Mouse (Mus musculus): ENCODE data around the gene Cox17. TPM values are rescaled to one million over a fixed set of nuclear protein-coding genes. Genes with fewer than 3 reads are reported as not detected.

Cox17 gene
- 331 and 350 TPM in 2 replicates for polyA plus RNA-seq (2015; fragmentation: Nextera tagmentation; extraction: Ambion mirVana)

DNA sequence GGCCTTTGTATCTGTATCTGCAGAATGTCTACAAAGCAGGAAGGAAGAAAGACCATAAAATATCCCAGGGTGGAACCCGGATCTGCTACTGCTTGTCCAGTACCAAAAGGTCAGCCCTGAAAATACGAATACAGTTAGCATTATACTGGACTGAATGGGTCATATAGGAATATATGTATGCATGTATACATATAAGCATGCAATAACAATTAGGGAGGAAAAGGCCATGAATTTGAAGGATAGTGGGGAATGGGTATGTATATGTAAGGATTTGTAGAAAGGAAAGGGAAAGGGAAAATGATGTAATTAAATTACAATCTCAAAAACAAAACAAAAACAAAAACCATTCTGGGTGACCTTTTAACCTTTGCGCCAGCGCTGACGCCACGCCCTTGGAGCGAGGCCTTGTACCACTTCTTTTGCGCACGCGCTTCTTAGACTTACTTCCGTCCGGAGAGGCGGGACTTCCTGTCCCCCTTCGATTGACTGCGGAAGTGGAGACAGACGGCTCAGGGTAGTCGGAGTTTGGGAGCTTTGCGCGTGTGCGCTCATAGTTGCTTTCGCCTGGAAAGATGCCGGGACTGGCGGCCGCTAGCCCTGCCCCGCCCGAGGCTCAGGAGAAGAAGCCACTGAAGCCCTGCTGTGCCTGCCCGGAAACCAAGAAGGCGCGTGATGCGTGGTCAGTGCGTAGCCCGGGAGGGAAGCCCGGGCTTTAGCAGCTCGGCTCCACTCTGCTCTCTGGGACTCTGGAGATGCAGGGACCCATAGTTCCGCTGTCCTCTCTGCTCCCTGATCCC, at the start of gene Cox17, which contains the start of gene Gm21987:
Cox17 (plus strand) TSS at position 463 of the 797 bp plus-strand sequence.
Gm21987 (plus strand) TSS at position 512 of the 797 bp plus-strand sequence.
- 1% methylated on average over 35 of the region's 35 CpGs for WGBS (ENCODE audit: insufficient replicate concordance)
- Histone ChIP-seq H3K9ac (peak within 1 kb of the TSS; percentile 93), H3K9me3 (replicated peaks) (no peaks in the 10 kb centered on the region), H3K27me3 (peaks cover 3% of the 10 kb centered on the region; the same call in 1 of the 2 replicates), H3K36me3 (peaks cover 27% of the 10 kb centered on the region), H3K4me2 (peak within 1 kb of the TSS; percentile 88), H3K27ac (peak within 1 kb of the TSS; percentile 96), H3K4me1 (replicated peaks) (peaks cover 63% of the 10 kb centered on the region), H3K4me3 (replicated peaks) (peak within 1 kb of the TSS; percentile 89)
- peak; percentile 89 for DNase-seq
- peak; percentile 95 for ATAC-seq (ENCODE audit: low read depth)

DNA sequence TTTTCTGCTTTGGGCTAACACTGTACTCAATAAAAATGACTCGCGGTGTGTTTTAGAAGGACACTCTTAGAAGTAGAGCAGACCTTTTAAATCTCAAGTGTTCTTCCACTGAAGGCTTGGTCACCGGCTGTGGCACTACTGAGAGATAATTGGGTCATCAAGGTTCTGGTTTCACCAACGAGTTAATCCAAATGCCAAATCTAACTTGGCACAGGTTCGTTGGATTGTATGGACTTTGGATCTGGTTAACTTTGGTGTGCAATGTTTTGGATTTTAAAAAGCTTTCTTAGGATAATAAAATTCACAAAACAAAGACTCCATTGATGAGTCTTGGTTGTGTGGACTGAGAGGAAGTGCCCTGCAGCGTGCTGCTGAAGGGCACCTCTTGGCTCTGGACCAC, 48.4 kb upstream of the Cox17 start:
- DNase-seq = no peak
- WGBS (ENCODE audit: insufficient replicate concordance) = 66% methylated on average over 6 of the region's 6 CpGs

GRCm38 (mm10) chr16:38302367-38302766, 44.4 kb upstream of the Cox17 start:
- H3K4me2 ChIP-seq = no peak overlapping the region
- no peak overlapping the region for H3K27ac ChIP-seq
- peaks cover 8% of the 10 kb centered on the region; the same call in 1 of the 2 replicates for H3K4me1 ChIP-seq (replicated peaks)
- ATAC-seq (ENCODE audit: low read depth) = no peak
- DNase-seq = no peak
- WGBS (ENCODE audit: insufficient replicate concordance) = 74% methylated on average over 13 of the region's 13 CpGs
- no peaks in the 10 kb centered on the region for H3K36me3 ChIP-seq
- no peak overlapping the region for H3K4me3 ChIP-seq (replicated peaks)
- H3K27me3 ChIP-seq = no peaks in the 10 kb centered on the region
- H3K9me3 ChIP-seq (replicated peaks) = no peaks in the 10 kb centered on the region
- no peak overlapping the region for H3K9ac ChIP-seq

More for the DNA sequence above, 48.4 kb upstream of the Cox17 start:
- H3K36me3 ChIP-seq = no peaks in the 10 kb centered on the region
- no peak overlapping the region for H3K4me2 ChIP-seq
- H3K4me1 ChIP-seq (replicated peaks) = 0 out of 2 replicates have a peak, but pooled peaks cover 3% of the 10 kb centered on the region
- H3K9me3 ChIP-seq (replicated peaks) = no peaks in the 10 kb centered on the region
- no peak overlapping the region for H3K27ac ChIP-seq
- no peak overlapping the region for H3K4me3 ChIP-seq (replicated peaks)
- ATAC-seq (ENCODE audit: low read depth) = no peak
- H3K27me3 ChIP-seq = no peaks in the 10 kb centered on the region
- no peak overlapping the region for H3K9ac ChIP-seq

DNA sequence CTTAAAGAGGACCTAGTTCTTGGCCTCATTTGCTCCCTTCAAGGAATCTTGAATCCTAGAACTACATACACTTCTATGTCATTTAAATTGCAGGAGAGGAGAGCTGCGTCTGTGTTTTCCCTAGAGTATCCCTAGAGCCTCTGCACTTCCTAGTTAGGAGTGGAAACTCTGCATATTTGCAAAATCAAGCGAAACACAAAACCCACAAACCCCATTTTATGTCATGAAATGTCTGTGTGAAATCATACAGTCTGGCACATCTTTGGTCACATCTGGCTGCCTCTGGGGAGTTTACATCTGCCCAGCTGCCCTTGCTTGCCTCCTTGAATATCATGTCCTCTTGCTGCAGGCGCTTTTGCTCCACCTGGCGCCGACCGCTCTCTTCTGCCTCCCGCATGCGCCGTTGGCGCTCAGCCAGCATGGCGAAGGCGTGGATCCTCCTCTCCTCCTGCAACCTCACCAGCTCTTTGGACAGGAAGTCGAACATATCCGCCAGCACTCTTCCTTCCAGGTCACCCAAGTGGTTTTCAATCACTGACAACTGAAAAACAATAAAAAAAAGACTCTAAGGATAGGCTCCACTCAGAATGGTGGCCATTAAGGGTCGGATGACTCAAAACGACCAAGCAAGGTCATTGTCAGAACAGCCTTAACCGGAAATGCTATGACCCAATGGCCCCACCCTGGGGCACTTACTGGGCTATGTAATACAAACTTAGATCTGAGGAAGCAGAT, 42.2 kb upstream of the Cox17 start:
- Histone ChIP-seq H3K27me3 (no peaks in the 10 kb centered on the region), H3K27ac (no peak overlapping the region), H3K4me2 (no peak overlapping the region), H3K4me3 (replicated peaks) (no peak overlapping the region), H3K9me3 (replicated peaks) (no peaks in the 10 kb centered on the region), H3K36me3 (no peaks in the 10 kb centered on the region), H3K4me1 (replicated peaks) (peaks cover 8% of the 10 kb centered on the region; the same call in 1 of the 2 replicates), H3K9ac (no peak overlapping the region)
- DNase-seq (no peak), ATAC-seq (ENCODE audit: low read depth) (no peak)
- WGBS (ENCODE audit: insufficient replicate concordance) = 70% methylated on average over 17 of the region's 17 CpGs

- peak; percentile 13 for DNase-seq
These were observed 40.1 kb upstream of the Cox17 start for GRCm38 (mm10) chr16:38306571-38307220.

GRCm38 (mm10) chr16:38307221-38307605, 39.6 kb upstream of the Cox17 start:
- Histone ChIP-seq H3K9me3 (replicated peaks) (no peaks in the 10 kb centered on the region), H3K4me1 (replicated peaks) (peaks cover 8% of the 10 kb centered on the region; the same call in 1 of the 2 replicates), H3K9ac (no peak overlapping the region), H3K27me3 (no peaks in the 10 kb centered on the region), H3K27ac (no peak overlapping the region), H3K4me2 (no peak overlapping the region), H3K36me3 (no peaks in the 10 kb centered on the region), H3K4me3 (replicated peaks) (no peak overlapping the region)
- no peak for DNase-seq
- ATAC-seq (ENCODE audit: low read depth) = no peak
- 65% methylated on average over 5 of the region's 5 CpGs for WGBS (ENCODE audit: insufficient replicate concordance)

More at GRCm38 (mm10) chr16:38306571-38307220, 40.1 kb upstream of the Cox17 start:
- Histone ChIP-seq H3K4me2 (no peak overlapping the region), H3K4me1 (replicated peaks) (peaks cover 8% of the 10 kb centered on the region; the same call in 1 of the 2 replicates), H3K9ac (no peak overlapping the region), H3K36me3 (no peaks in the 10 kb centered on the region), H3K4me3 (replicated peaks) (no peak overlapping the region), H3K27me3 (no peaks in the 10 kb centered on the region), H3K9me3 (replicated peaks) (no peaks in the 10 kb centered on the region), H3K27ac (no peak overlapping the region)
- 42% methylated on average over 18 of the region's 18 CpGs for WGBS (ENCODE audit: insufficient replicate concordance)
- ATAC-seq (ENCODE audit: low read depth) = no peak

GRCm38 (mm10) chr16:38307651-38308050, 39.1 kb upstream of the Cox17 start:
- H3K9me3 ChIP-seq (replicated peaks) = no peaks in the 10 kb centered on the region
- 39% methylated on average over 7 of the region's 7 CpGs for WGBS (ENCODE audit: insufficient replicate concordance)
- H3K27ac ChIP-seq = no peak overlapping the region
- H3K36me3 ChIP-seq = no peaks in the 10 kb centered on the region
- DNase-seq = no peak
- no peak overlapping the region for H3K4me2 ChIP-seq
- no peak overlapping the region for H3K4me3 ChIP-seq (replicated peaks)
- no peak overlapping the region for H3K9ac ChIP-seq
- H3K27me3 ChIP-seq = no peaks in the 10 kb centered on the region
- ATAC-seq (ENCODE audit: low read depth) = no peak
- peaks cover 8% of the 10 kb centered on the region; the same call in 1 of the 2 replicates for H3K4me1 ChIP-seq (replicated peaks)

DNA sequence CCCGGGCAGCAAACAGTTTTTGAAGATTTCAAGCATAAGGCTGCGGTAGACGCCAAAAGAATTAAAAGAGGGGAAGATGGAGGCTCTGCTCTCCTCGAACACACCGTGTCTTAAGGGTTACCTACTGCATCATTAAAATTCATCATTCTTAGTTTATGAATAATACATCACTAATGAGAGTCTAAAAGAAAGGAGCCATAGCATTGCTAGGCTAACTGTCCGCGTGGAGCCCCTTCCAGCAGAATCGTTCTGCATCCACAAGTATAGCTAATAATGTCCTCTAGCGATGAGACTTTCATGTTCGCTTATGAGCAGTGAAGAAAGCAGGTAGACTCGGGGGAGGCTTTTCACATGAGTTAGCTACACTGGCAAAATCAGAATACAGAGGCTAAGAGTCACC, 38.6 kb upstream of the Cox17 start:
- H3K4me3 ChIP-seq (replicated peaks) = no peak overlapping the region
- H3K4me1 ChIP-seq (replicated peaks) = peaks cover 8% of the 10 kb centered on the region; the same call in 1 of the 2 replicates
- H3K27ac ChIP-seq = no peak overlapping the region
- no peaks in the 10 kb centered on the region for H3K27me3 ChIP-seq
- H3K36me3 ChIP-seq = no peaks in the 10 kb centered on the region
- H3K9ac ChIP-seq = no peak overlapping the region
- WGBS (ENCODE audit: insufficient replicate concordance) = 80% methylated on average over 11 of the region's 11 CpGs
- ATAC-seq (ENCODE audit: low read depth) (no peak), DNase-seq (no peak)
- H3K4me2 ChIP-seq = no peak overlapping the region
- no peaks in the 10 kb centered on the region for H3K9me3 ChIP-seq (replicated peaks)

DNA sequence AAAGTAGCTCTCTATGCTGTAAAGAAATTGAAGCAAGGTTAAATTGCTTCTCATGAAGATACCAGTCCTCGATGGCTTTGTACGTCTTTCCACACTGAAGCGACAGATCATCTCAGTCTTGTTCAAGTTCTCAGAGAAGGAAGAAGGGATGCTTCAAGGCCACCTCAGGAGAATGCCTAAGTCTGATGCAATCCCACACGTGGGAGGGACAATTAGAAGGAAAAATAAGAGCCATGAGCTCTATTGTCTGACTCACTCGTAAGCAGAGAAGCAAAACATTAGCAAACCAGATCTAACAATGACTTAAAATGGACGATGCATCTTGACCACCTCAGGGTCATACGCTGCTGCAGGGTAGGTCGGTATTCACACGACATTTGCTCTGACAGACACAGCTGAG, 28.3 kb upstream of the Cox17 start:
- H3K27ac ChIP-seq = no peak overlapping the region
- H3K9me3 ChIP-seq (replicated peaks) = no peaks in the 10 kb centered on the region
- H3K9ac ChIP-seq = no peak overlapping the region
- H3K4me2 ChIP-seq = no peak overlapping the region
- ATAC-seq (ENCODE audit: low read depth) (no peak), DNase-seq (no peak)
- H3K4me1 ChIP-seq (replicated peaks) = no peaks in the 10 kb centered on the region
- no peak overlapping the region for H3K4me3 ChIP-seq (replicated peaks)
- WGBS (ENCODE audit: insufficient replicate concordance) = 65% methylated on average over 9 of the region's 9 CpGs
- H3K27me3 ChIP-seq = no peaks in the 10 kb centered on the region
- no peaks in the 10 kb centered on the region for H3K36me3 ChIP-seq

- Histone ChIP-seq H3K9ac (no peak overlapping the region), H3K9me3 (replicated peaks) (no peaks in the 10 kb centered on the region), H3K4me1 (replicated peaks) (no peaks in the 10 kb centered on the region), H3K36me3 (no peaks in the 10 kb centered on the region), H3K4me3 (replicated peaks) (no peak overlapping the region), H3K27ac (no peak overlapping the region), H3K27me3 (no peaks in the 10 kb centered on the region), H3K4me2 (no peak overlapping the region)
- DNase-seq (no peak), ATAC-seq (ENCODE audit: low read depth) (no peak)
- 70% methylated on average over 4 of the region's 4 CpGs for WGBS (ENCODE audit: insufficient replicate concordance)
These were observed 27.7 kb upstream of the Cox17 start for GRCm38 (mm10) chr16:38319087-38319486.

GRCm38 (mm10) chr16:38321452-38321935, 25.3 kb upstream of the Cox17 start:
- Histone ChIP-seq H3K9me3 (replicated peaks) (no peaks in the 10 kb centered on the region), H3K4me1 (replicated peaks) (no peaks in the 10 kb centered on the region), H3K4me2 (peak overlapping the region; percentile 29; the same call in 1 of the 2 replicates), H3K27me3 (no peaks in the 10 kb centered on the region), H3K27ac (no peak overlapping the region), H3K4me3 (replicated peaks) (no peak overlapping the region), H3K9ac (no peak overlapping the region), H3K36me3 (no peaks in the 10 kb centered on the region)
- ATAC-seq (ENCODE audit: low read depth) (no peak), DNase-seq (peak; percentile 20)
- 19% methylated on average over 17 of the region's 17 CpGs for WGBS (ENCODE audit: insufficient replicate concordance)

Measured in liver, embryonic 13.5 days (tissue).